Mouse (Mus musculus) fibroblast of lung, adult 2 months (primary cell): ENCODE measurements around the gene Ppwd1.
A peak's percentile ranks its signal among the peaks of the same experiment; 100 is the strongest.
"Not testable (repeated sequence)": the region's sequence is repeated elsewhere in the genome, so short reads cannot be mapped to it uniquely, and the experiment has no call there.

ENCODE experiments used
- DNase-seq: peaks from one replicate; pipeline ENCODE4 v3.0.0-alpha.2; 2011; ENCODE audit warnings: low read depth

Ppwd1 gene

GRCm38 (mm10) chr13:104228384-104229066, at the start of gene Ppwd1, which contains the start of gene Cenpk:
Gene Ppwd1 (minus strand): TSS chr13:104228843.
Gene Cenpk (plus strand): TSS chr13:104228611.
- DNase-seq, result peak; percentile 88

- DNase-seq, result no peak
These were observed 30.4 kb upstream of the Ppwd1 start for GRCm38 (mm10) chr13:104258997-104259396.

GRCm38 (mm10) chr13:104229181-104229580, 538 bp upstream of the Ppwd1 start:
- DNase-seq, result no peak

GRCm38 (mm10) chr13:104227478-104227877, 1.2 kb downstream of the Ppwd1 start:
- no peak for DNase-seq

GRCm38 (mm10) chr13:104204313-104204712, 24.3 kb downstream of the Ppwd1 start:
- DNase-seq, result no peak

- DNase-seq, result not testable (repeated sequence)
These were observed 32.8 kb downstream of the Ppwd1 start for GRCm38 (mm10) chr13:104195891-104196290.

GRCm38 (mm10) chr13:104187357-104187756, 41.3 kb downstream of the Ppwd1 start:
- DNase-seq, result no peak

GRCm38 (mm10) chr13:104179176-104179888, 49.3 kb downstream of the Ppwd1 start:
- no peak for DNase-seq

GRCm38 (mm10) chr13:104178650-104179121, 50.0 kb downstream of the Ppwd1 start, which contains the start of gene Trim23:
Gene Trim23 (plus strand): TSS chr13:104178797.
- peak; percentile 96 for DNase-seq

- no peak for DNase-seq
These were observed 50.6 kb downstream of the Ppwd1 start, which contains the start of gene Trappc13 for GRCm38 (mm10) chr13:104177796-104178649. Gene Trappc13 (minus strand): TSS chr13:104178469.

GRCm38 (mm10) chr13:104176874-104177273, 51.8 kb downstream of the Ppwd1 start:
- DNase-seq, result no peak

- no peak for DNase-seq
These were observed 56.1 kb downstream of the Ppwd1 start for GRCm38 (mm10) chr13:104172498-104172897.

GRCm38 (mm10) chr13:104171711-104172110, 56.9 kb downstream of the Ppwd1 start:
- DNase-seq, result no peak

GRCm38 (mm10) chr13:104155686-104156085, 73.0 kb downstream of the Ppwd1 start:
- DNase-seq, result peak; percentile 46
